Mouse (Mus musculus): Measurements from ENCODE around the gene Cenpt. TPM values are rescaled to one million over a fixed set of nuclear protein-coding genes. Genes with fewer than 3 reads are reported as not detected.
A peak's percentile ranks its signal among the peaks of the same experiment; 100 is the strongest.

Gene Cenpt
- total RNA-seq, 2 experiments from 2014 or later = 0.93 to 0.98 TPM

- no peak for DNase-seq (ENCODE audit: low spot score)
Measured at GRCm38 (mm10) chr8:105807766-105808165, 45.3 kb downstream of the Cenpt start.

- DNase-seq (ENCODE audit: low spot score) = no peak
Measured at GRCm38 (mm10) chr8:105805964-105806363, 47.1 kb downstream of the Cenpt start.

DNA sequence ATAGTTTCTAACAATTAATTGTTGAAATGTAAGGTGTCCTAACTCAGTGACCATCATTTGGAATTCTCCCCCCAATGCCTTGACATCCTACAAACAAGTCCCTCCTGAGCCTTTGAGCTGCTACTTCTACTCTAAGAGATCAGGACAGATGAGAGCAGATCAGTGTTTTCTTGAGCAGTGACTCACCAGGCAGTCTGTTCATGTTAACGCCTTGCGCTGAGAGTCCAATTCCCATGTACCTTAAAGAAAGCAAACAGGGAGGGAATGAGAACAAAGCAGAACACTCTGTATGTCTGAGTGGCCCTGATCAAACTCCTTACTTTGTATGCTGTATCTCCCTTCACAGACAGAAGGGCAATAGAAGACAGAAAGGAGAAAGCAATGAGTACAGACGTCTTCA is 47.7 kb downstream of the Cenpt start:
- DNase-seq (ENCODE audit: low spot score) = no peak

GRCm38 (mm10) chr8:105804797-105805196 is 48.3 kb downstream of the Cenpt start:
- no peak for DNase-seq (ENCODE audit: low spot score)

GRCm38 (mm10) chr8:105801153-105801904 is 51.7 kb downstream of the Cenpt start:
- DNase-seq (ENCODE audit: low spot score) = no peak

DNA sequence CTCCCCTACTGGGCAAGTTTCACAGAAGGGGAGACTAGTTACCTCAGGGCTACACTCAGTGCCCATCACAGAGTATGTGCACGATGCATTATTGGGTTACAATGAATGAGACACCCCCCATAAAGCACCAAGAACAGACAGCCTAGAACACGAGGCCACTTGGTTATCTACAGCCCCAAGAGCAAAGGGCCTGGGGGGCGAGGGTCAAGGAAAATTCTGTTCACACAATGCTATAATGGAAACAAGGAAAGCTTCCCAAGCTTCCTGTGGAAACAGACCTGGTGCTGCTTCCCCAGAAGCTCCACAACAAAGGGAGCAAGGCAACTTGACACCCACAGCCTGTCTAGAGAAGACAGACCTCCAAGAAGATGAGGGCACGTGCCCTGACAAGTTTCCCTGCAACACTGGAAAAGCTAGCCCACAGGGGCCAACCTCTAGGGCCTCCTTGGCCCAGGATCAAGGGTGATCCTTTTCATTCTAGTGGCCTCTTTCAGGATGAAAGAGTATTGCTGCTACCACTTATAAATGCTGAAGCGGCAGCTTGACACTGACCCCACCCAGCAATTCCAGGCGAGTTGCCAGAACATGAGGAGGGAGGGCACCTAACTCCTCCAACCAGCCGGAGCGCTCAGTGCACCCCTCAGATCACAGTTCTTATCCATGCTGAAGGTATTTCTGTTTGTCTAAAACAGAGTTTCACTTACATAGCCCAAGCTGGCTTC is 53.8 kb downstream of the Cenpt start:
- DNase-seq (ENCODE audit: low spot score) = peak; percentile 90

GRCm38 (mm10) chr8:105798408-105798807 is 54.7 kb downstream of the Cenpt start:
- peak; percentile 51 for DNase-seq (ENCODE audit: low spot score)

DNA sequence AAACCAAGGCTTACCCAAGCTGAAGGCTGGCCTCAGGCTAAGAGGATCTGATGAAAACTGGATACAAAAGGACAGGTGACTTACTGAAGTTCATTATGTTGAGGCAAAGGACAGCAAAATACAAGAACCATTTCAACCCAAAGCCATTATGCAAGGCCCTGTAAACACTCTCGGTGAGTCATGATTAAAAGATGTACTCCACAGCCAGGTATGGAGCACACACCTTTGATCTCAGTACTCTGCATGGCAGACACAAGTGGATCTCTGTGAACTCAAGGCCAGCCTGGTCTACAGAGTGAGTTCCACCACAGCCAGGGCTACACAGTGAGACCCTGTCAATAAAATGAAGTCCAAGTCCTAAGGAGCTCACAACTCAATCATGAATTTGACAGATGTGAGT is 57.3 kb downstream of the Cenpt start:
- DNase-seq (ENCODE audit: low spot score) = no peak

Other genes with a start within 250 kb of the Cenpt start
- gene Ripor1, start 248.0 kb downstream of the Cenpt start, total RNA-seq (2021) = 10 to 100 TPM; 17.1 to 21.7 TPM
- 10 to 100 TPM; 33.6 to 34.2 TPM for gene Ctcf, start 216.7 kb downstream of the Cenpt start, total RNA-seq (2021)
- 1 to 10 TPM in 1 of 2 experiments, under 1 TPM in 1; 0.52 to 1.2 TPM for gene Agrp, start 215.9 kb downstream of the Cenpt start, total RNA-seq (2021)
- gene Carmil2, start 167.0 kb downstream of the Cenpt start, total RNA-seq (2021) = under 1 TPM in 1 of 2 experiments, not detected in 1; 0.05 TPM
- 1 to 10 TPM; 5.0 to 5.4 TPM for gene Acd, start 152.2 kb downstream of the Cenpt start, total RNA-seq (2021)
- 1 to 10 TPM; 5.5 to 6.2 TPM for gene Pard6a, start 152.1 kb downstream of the Cenpt start, total RNA-seq (2021)
- not detected for gene 4933405L10Rik, start 145.6 kb downstream of the Cenpt start, total RNA-seq (2021)
- gene Enkd1, start 145.1 kb downstream of the Cenpt start, total RNA-seq (2021) = 1 to 10 TPM in 1 of 2 experiments, under 1 TPM in 1; 0.69 to 1.4 TPM
- 1 to 10 TPM; 6.9 to 8.4 TPM for gene Gfod2, start 94.6 kb downstream of the Cenpt start, total RNA-seq (2021)
- 10 to 100 TPM; 25.6 to 27.4 TPM for gene Ranbp10, start 25.9 kb downstream of the Cenpt start, total RNA-seq (2021)
- gene Tsnaxip1, start 25.5 kb downstream of the Cenpt start, total RNA-seq (2021) = not detected
- 10 to 100 TPM; 21.9 to 22.0 TPM for gene Thap11, start 1.9 kb upstream of the Cenpt start, total RNA-seq (2021)
- 10 to 100 TPM; 43.7 to 44.5 TPM for gene Nutf2, start 7.3 kb upstream of the Cenpt start, total RNA-seq (2021)
- gene Edc4, start 27.6 kb upstream of the Cenpt start, total RNA-seq (2021) = 10 to 100 TPM; 19.7 to 20.6 TPM
- under 1 TPM in 1 of 2 experiments, not detected in 1; 0.76 TPM for gene Nrn1l, start 40.3 kb upstream of the Cenpt start, total RNA-seq (2021)
- gene Pskh1, start 47.2 kb upstream of the Cenpt start, total RNA-seq (2021) = 10 to 100 TPM; 13.5 to 13.6 TPM
- gene Ctrl, start 80.6 kb upstream of the Cenpt start, total RNA-seq (2021) = under 1 TPM in 1 of 2 experiments, not detected in 1; 0.37 TPM
- gene Psmb10, start 85.2 kb upstream of the Cenpt start, total RNA-seq (2021) = 10 to 100 TPM; 19.4 to 27.2 TPM
- gene Lcat, start 90.1 kb upstream of the Cenpt start, total RNA-seq (2021) = under 1 TPM; 0.16 to 0.66 TPM
- gene Slc12a4, start 112.8 kb upstream of the Cenpt start, total RNA-seq (2021) = 10 to 100 TPM in 1 of 2 experiments, 1 to 10 TPM in 1; 8.7 to 16.1 TPM
- not detected for gene Dpep3, start 126.2 kb upstream of the Cenpt start, total RNA-seq (2021)
- 10 to 100 TPM in 1 of 2 experiments, 1 to 10 TPM in 1; 9.6 to 10.4 TPM for gene Dus2, start 138.1 kb upstream of the Cenpt start, total RNA-seq (2021)
- gene Dpep2nb, start 152.7 kb upstream of the Cenpt start, total RNA-seq (2021) = not detected
- 10 to 100 TPM; 10.6 to 10.9 TPM for gene Ddx28, start 158.6 kb upstream of the Cenpt start, total RNA-seq (2021)
- gene Nfatc3, start 205.6 kb upstream of the Cenpt start, total RNA-seq (2021) = 10 to 100 TPM; 26.2 to 27.9 TPM

Data from gastrocnemius, adult 18-20 months (tissue).